Mouse (Mus musculus) macrophage (primary cell): ENCODE results near the gene Gars. TPM values are rescaled to one million over a fixed set of nuclear protein-coding genes. Genes with fewer than 3 reads are reported as not detected.

Experiments used
- H3K27ac ChIP-seq: fragments of 350-480 bp; formaldehyde crosslinking; 2 replicates; pipeline ENCODE4 v1.9.0; 2021
- H3K36me3 ChIP-seq: fragments of 350-480 bp; formaldehyde crosslinking; 2 replicates; pipeline ENCODE4 v1.9.0; 2021; ENCODE audit errors: inconsistent target
- H3K4me3 ChIP-seq: fragments of 350-480 bp; formaldehyde crosslinking; 2 replicates; pipeline ENCODE4 v1.9.0; 2021; ENCODE audit errors: inconsistent target
- H3K79me2 ChIP-seq: fragments of 350-480 bp; formaldehyde crosslinking; 2 replicates; pipeline ENCODE4 v1.9.0; 2021; ENCODE audit errors: inconsistent target
- WGBS: methylation state at CpG from one replicate; pipeline ENCODE4 v1.1.7; 2026; ENCODE audit warnings: inconsistent platforms; ENCODE audit not compliant: missing documents; 5-methylcytosine and 5-hydroxymethylcytosine counted together
- polyA plus RNA-seq: library from polyadenylated mRNA; stranded (reverse); fragments of 250-400 nt; gene quantifications from 3 replicates; pipeline ENCODE4 v1.2.4, GENCODE M21; 2018; ENCODE audit warnings: inconsistent platforms

Gene Gars
- polyA plus RNA-seq, 1 experiment from 2014 or later: 43.9 TPM

GRCm38 (mm10) chr6:55098030-55098429 lies 60.2 kb downstream of the Gars start:
- Histone ChIP-seq H3K27ac (no peak overlapping the region), H3K4me3 (no peak overlapping the region), H3K79me2 (no peaks in the 10 kb centered on the region), H3K36me3 (no peaks in the 10 kb centered on the region)
- WGBS: 72% methylated on average over 5 of the region's 5 CpGs

DNA sequence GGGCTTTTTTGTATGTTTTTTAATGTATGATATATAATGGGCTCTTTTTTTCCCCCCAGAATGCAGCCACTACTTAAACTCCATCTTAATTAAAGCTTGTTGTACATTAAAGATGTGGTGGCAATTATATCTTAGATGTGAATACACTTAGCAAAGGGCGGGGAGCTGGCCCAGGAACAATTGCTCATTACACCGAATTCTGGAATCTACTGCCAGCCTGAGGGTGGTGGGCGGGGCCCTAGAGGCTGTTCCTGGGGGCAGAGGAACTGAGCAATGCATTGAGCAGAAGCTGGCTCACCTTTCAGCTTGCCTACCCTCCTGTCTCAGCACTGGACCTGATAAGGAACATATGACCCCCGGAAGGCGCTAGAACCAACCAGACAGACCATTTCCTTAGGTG lies 60.8 kb downstream of the Gars start:
- Histone ChIP-seq H3K79me2 (no peaks in the 10 kb centered on the region), H3K4me3 (no peak overlapping the region), H3K36me3 (no peaks in the 10 kb centered on the region), H3K27ac (no peak overlapping the region)
- WGBS: 88% methylated on average over 5 of the region's 5 CpGs

GRCm38 (mm10) chr6:55108358-55108757 lies 70.6 kb downstream of the Gars start:
- Histone ChIP-seq H3K36me3 (no peaks in the 10 kb centered on the region), H3K4me3 (no peak overlapping the region), H3K27ac (no peak overlapping the region), H3K79me2 (no peaks in the 10 kb centered on the region)
- 12% methylated on average over 7 of the region's 7 CpGs for WGBS

GRCm38 (mm10) chr6:55117325-55118109 lies 79.7 kb downstream of the Gars start:
- no peaks in the 10 kb centered on the region for H3K79me2 ChIP-seq
- H3K27ac ChIP-seq: no peak overlapping the region
- no peaks in the 10 kb centered on the region for H3K36me3 ChIP-seq
- 2% methylated on average over 57 of the region's 68 CpGs for WGBS
- H3K4me3 ChIP-seq: no peak overlapping the region

DNA sequence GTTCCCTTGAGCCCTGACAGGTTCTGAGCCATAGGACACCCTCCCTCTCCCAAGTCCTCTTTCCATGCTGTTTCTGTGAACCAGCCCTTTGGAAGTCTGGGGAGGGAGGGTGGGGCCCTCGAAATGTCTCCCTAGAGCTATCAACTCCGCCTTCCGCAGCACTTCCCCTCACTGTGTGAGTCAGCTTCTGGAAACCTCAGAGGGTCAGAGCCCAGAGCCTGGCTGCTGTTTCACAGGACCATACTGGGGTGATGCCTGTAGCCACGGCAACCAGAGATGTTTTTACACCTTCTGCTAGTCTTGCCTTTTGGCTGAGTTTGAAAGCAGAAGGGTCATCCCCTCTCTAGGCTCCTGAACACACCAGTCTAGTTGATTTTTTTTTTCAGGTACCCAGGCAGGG lies 85.2 kb downstream of the Gars start:
- no peaks in the 10 kb centered on the region for H3K79me2 ChIP-seq
- no peak overlapping the region for H3K4me3 ChIP-seq
- H3K36me3 ChIP-seq: no peaks in the 10 kb centered on the region
- H3K27ac ChIP-seq: no peak overlapping the region
- WGBS: 5% methylated on average over 4 of the region's 4 CpGs

GRCm38 (mm10) chr6:55126576-55126975 lies 88.8 kb downstream of the Gars start:
- Histone ChIP-seq H3K4me3 (no peak overlapping the region), H3K79me2 (no peaks in the 10 kb centered on the region), H3K27ac (no peak overlapping the region), H3K36me3 (no peaks in the 10 kb centered on the region)
- 89% methylated on average over 5 of the region's 5 CpGs for WGBS

- Histone ChIP-seq H3K79me2 (no peaks in the 10 kb centered on the region), H3K36me3 (no peaks in the 10 kb centered on the region), H3K27ac (no peak overlapping the region), H3K4me3 (no peak overlapping the region)
Observed at GRCm38 (mm10) chr6:55128391-55128790, 90.6 kb downstream of the Gars start.

Other genes starting within 250 kb of the Gars start
- 22.2 to 54.9 TPM (median 37.6 TPM) in 3 replicates for gene Znrf2, start 221.1 kb upstream of the Gars start, polyA plus RNA-seq
- gene Nod1, start 65.4 kb upstream of the Gars start, polyA plus RNA-seq: 9.6 to 26.9 TPM (median 17.4 TPM) in 3 replicates
- gene Ggct, start 45.1 kb upstream of the Gars start, polyA plus RNA-seq: 6.4 to 8.4 TPM (median 8.1 TPM) in 3 replicates
- not detected in 3 replicates for gene Crhr2, start 95.0 kb downstream of the Gars start, polyA plus RNA-seq
- not detected in 3 replicates for gene Inmt, start 137.0 kb downstream of the Gars start, polyA plus RNA-seq
- gene Mindy4, start 165.4 kb downstream of the Gars start, polyA plus RNA-seq: 0.34 to 1.3 TPM (median 0.68 TPM) in 3 replicates